Mouse (Mus musculus) cerebellum, adult 18-20 months (tissue): ENCODE results near the gene Ptma.
"Not testable (repeated sequence)": the region's sequence is repeated elsewhere in the genome, so short reads cannot be mapped to it uniquely, and the experiment has no call there.

Experiments
- DNase-seq, 2 experiments: peaks; one replicate each; pipeline ENCODE4 v3.0.0; 2021

The Ptma gene

GRCm38 (mm10) chr1:86526116-86526788 is at the start of gene Ptma:
TSS of gene Ptma (plus strand) at chr1:86526726.
- DNase-seq: peak; percentile 97 to 99

DNA sequence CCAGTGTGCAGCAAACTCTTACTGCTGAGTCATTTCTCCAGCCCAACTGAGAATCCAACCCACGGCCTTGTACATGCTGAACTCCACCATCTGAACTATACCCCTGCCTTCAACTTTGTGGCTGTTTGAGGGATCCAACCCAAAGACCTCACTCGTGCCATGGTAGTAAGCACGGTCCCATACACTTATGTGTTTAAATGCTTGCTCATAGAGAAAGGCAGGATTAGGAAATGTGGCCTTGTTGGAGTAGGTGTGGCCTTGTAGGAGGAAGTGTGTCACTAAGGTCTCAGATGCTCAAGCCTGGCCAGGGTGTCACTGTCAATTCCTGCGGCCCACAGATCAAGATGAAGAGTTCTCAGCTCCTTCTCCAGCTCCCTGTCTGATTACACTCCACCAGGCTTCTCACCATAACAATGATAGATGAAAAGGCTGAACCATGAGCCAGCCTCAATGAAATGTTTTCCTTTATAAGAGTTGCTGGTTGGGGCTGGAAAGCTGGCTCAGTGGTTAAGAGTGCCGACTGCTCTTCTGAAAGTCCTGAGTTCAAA is 48.7 kb upstream of the Ptma start:
- DNase-seq: no peak

DNA sequence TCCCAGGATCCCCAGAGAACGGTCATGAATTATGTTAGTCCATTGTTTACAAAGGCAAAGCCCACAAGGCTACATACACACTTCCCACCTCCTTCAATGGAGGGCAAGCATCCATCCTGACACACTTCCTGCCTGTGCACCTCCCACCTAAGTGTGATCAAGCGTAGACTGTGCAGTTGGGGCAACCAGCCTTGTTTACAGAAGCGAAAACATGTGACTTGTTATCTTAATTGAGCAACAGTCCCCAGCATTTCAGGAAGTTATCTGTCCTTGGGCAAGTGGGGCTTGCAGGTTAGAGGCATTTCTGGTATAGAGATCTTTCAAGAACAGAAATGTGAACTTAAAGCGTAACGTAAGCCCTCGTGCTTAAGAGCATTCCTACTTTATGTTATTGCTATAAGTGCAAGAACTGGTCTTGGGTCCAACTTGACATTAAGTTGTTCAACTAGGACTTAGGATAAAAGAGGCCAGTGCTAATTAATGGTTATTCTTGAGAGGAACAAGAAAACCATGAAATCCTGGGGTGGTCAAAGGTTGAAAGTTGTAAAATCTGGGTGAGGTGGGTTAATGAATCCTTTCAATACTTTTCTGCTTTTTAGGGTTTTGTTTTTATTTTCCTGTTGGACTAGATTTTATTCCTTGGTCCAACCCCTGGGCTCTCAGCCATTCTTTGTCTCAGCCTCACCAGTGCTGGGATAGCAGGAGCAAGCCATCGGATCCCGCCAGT is 47.3 kb upstream of the Ptma start:
- no peak for DNase-seq

GRCm38 (mm10) chr1:86480288-86480687 is 46.2 kb upstream of the Ptma start:
- no peak for DNase-seq

- DNase-seq: no peak
These were observed 45.6 kb upstream of the Ptma start for GRCm38 (mm10) chr1:86480735-86481447.

GRCm38 (mm10) chr1:86481468-86481867 is 45.1 kb upstream of the Ptma start:
- no peak for DNase-seq

DNA sequence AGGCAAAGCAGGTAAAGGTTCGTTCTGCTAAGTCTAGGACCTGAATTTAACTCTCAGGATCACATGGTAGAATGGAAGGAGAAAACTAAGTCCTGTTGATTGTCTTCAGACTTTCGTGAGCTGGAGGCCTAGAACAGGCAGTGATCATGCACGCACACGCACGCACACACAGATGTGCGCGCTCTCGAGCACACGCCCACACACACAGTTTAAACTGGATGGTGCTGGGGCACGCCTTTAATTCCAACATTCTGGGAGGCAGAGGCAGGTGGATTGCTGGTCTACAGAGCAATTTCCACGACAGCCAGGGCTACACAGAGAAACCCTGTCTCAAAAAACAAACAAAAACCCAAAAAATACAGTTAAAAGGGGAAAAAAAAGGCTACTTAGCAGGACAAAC is 44.2 kb upstream of the Ptma start:
- no peak for DNase-seq

- DNase-seq: no peak
These were observed 43.8 kb upstream of the Ptma start for GRCm38 (mm10) chr1:86482761-86483160.

DNA sequence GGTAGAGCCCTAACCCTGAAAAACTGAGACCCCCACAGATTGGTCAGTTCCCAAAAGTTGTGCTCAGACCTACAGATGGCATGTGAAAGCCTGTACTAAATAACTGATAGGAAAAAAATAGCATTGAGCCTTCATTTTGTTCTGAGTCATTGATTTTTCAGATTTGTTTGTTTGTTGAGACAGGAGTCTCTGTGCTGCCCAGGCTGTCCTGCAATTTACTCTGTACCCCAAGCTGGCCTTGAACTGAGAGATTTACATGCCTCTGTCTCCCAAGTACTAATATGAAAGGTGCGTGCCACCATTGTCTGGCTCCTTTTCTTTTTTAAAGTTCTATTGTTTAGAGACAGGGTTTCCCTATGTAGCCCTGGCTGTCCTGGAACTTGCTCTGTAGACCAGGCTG is 41.2 kb upstream of the Ptma start:
- no peak for DNase-seq

GRCm38 (mm10) chr1:86485858-86486257 is 40.7 kb upstream of the Ptma start:
- not testable (repeated sequence) for DNase-seq

- no peak for DNase-seq
These were observed 39.7 kb upstream of the Ptma start for GRCm38 (mm10) chr1:86486703-86487294.

DNA sequence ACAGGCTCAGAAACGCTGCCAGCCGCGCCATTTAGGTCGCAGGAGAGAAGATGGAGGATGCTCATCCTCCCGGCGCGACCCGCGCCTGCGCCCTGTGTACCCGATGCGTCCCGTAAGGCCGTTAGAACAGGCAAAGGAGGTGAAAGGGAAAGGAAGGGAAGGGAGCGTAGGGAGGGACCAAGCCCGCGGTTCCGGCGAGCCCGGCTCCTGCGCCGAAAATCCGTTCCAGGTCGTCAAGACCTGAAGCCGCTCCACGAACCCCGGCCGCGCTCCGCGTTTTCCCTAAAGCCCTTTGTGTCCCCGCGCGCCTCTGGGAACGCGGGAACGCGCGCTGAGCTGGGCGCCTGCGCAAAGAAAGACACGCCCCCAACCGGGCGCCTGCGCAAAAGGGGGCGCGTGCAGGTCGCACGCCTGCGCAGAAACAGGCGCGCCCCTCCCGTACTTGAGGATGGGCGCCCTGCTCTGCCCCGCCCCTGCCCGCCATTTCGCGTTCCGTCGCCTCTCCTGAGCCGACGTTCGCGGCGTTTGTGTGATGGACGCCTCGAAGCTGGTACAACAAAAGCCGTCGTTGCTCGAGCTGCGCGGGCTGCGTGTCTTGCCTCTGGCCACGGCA is 39.1 kb upstream of the Ptma start:
- peak; percentile 97 to 100 for DNase-seq

GRCm38 (mm10) chr1:86487908-86488314 is 38.6 kb upstream of the Ptma start:
- DNase-seq: no peak

DNA sequence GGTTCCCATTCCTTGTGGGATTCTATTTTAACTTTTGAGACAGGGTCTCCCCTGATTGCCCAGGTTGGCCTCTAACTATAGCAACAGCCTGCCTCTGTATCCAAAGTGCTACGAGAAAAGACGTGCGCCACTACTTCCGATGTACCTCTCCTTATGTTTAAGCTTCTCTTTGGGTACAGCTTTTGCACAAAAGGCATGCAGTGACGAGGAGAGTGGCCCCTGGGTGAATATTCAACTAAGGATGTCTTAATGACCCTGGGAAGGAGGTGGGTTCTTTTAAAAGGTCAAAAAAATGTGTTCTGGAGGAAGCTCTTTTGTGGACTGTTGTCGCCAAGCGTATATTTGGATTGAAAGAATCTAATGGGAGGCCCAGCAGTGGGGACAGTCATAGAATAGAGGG is 38.2 kb upstream of the Ptma start:
- peak in 1 of 2 experiments; percentile 41 for DNase-seq

GRCm38 (mm10) chr1:86488774-86489173 is 37.8 kb upstream of the Ptma start:
- no peak for DNase-seq

DNA sequence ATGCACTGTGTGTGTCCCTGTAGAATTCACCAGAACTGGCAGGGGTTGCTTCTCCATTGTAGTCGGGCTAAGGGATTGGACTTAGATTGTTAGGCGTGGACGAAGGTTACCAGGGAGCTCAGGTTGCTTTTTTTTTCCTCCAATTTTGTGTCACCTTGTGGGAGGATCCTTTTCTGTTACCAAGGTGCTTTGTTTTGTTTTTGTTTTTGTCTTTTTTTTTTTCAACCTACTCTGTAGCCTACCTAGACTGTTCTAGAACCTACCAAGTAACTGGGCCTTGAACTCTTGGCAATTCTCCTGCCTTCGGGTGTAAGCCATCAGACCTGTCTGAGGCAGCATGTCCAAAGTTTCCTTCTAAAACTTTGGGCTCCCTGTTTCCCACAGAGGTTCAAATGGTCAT is 36.6 kb upstream of the Ptma start:
- no peak for DNase-seq

DNA sequence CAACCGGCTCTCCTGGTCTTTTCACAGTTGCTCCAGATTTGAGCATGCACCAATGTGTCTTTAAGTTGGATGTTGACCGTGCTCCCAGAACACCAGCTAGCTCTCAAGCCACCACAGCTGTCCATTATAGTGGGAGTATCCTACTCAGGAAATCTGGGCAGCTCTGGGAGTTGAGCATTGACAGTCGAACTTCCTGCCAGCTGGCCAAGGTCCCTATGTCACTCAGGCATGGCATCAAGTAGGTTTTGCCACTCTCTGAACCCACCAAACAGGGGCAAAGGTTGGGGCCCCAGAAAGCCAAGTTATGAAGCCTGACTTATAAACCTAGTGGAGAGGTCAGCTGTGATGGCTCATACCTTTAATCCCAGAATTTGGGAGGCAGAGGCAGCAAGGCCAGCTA is 35.8 kb upstream of the Ptma start:
- no peak for DNase-seq

DNA sequence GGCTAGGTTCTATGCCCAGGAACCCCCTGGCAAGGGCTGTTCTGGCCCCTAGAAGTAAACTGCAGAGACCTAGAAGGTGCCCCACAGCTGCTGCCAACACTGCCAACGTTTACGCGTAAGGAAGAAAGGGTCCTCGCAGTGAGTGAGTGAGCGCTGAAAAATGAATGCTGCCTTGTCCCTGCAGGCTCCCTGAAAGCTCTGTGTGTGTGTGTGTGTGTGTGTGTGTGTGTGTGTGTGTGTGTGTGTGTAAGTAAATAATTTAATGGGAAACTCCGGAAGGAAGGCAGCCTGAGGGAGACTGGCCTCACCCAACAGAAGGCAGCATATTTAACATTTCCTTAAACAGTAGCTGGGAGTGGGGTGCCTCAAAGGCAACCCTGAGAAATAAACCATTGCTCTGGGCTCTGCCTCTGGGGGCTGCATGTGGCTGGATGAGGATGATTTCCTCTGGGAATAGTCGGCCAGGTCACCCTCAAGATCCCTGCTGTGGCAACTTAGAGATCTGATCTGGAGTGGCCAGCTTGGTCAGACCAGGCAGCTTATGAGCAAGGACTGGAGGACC is 34.9 kb upstream of the Ptma start:
- no peak for DNase-seq

DNA sequence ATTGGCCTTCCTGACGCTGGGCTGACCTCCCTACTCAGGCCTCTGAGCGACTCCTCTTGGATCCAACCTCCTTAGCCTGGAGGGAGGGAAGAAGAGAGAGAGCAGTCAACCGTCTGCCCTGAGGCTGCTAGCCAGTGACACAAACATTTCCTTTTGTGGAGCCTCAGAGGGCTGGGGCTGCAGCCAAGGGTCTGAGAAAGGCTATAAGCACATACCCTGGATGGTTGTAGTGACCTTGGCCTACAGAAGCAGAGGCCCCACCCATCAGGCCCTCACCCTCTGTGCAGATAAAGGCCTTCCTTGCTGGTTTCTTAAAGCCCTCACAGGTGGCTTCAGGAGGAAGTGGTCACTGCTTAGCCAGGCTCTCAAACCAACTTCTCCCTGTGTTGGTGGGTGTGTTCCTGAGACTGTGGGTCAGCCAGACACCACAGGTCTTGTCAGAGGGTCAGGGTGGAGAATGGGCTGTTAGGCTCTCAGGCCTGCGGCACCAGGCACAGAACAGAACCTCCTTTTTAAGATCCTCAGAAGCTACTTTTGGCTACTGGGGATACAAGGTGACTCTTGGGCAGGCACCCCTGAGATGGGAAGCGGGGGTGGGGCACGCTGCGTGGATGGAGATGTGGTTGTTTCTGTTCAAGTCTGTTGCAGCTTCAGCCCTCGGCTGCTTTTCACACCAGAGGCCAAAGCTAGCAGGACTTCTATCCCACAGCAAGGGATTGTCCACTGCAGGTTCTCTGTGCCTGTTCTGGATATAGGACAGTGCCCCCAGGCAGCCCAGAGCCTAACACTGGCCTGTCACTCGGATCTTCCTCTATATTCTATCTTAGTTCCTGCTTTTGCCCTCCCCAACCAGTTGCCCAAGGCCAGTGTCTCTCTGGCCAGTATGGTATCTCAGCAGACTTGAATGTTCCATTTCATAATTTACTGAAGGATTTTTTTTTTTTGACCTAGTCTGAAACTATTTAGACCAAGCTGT is 34.1 kb upstream of the Ptma start:
- no peak for DNase-seq

GRCm38 (mm10) chr1:86493783-86494182 is 32.7 kb upstream of the Ptma start:
- no peak for DNase-seq

GRCm38 (mm10) chr1:86496340-86496739 is 30.2 kb upstream of the Ptma start:
- no peak for DNase-seq
